Mouse (Mus musculus) heart, postnatal 14 days (tissue): ENCODE results near the gene Wars2. TPM values are rescaled to one million over a fixed set of nuclear protein-coding genes. Genes with fewer than 3 reads are reported as not detected.

Experiments used
- DNase-seq, 2 experiments: peaks; one replicate each; pipeline ENCODE4 v3.0.0; 2021 to 2022
- intact Hi-C: fragments of 180-260 bp; cut with DNase I; formaldehyde crosslinking; loops from one replicate; pipeline ENCODE4 v1.15.1; 2025
- microRNA-seq, 2 experiments: library from miRNA; unstranded; fragments of <30 nt; microRNA quantifications; one replicate each; pipeline ENCODE4 v1.2.0; 2021 to 2022
- total RNA-seq, 2 experiments: library from RNA; stranded (reverse); gene quantifications; 2 replicates each; pipeline ENCODE4 v1.2.3; 2021

Wars2 gene
- total RNA-seq, 2 experiments from 2014 or later: 7.1 to 7.6 TPM

GRCm38 (mm10) chr3:99260395-99260794, 119.5 kb downstream of the Wars2 start:
- intact Hi-C loops: no loop called here
- no peak for DNase-seq

- DNase-seq: no peak
- intact Hi-C loops: no loop called here
These were observed 120.5 kb downstream of the Wars2 start for GRCm38 (mm10) chr3:99261371-99261791.

- DNase-seq: no peak
- intact Hi-C loops: no loop called here
These were observed 121.1 kb downstream of the Wars2 start for GRCm38 (mm10) chr3:99261986-99262385.

- no peak for DNase-seq
- intact Hi-C loops: no loop called here
These were observed 122.6 kb downstream of the Wars2 start for GRCm38 (mm10) chr3:99263471-99263903.

- intact Hi-C loops: no loop called here
- no peak for DNase-seq
These were observed 123.8 kb downstream of the Wars2 start for GRCm38 (mm10) chr3:99264695-99265094.

DNA sequence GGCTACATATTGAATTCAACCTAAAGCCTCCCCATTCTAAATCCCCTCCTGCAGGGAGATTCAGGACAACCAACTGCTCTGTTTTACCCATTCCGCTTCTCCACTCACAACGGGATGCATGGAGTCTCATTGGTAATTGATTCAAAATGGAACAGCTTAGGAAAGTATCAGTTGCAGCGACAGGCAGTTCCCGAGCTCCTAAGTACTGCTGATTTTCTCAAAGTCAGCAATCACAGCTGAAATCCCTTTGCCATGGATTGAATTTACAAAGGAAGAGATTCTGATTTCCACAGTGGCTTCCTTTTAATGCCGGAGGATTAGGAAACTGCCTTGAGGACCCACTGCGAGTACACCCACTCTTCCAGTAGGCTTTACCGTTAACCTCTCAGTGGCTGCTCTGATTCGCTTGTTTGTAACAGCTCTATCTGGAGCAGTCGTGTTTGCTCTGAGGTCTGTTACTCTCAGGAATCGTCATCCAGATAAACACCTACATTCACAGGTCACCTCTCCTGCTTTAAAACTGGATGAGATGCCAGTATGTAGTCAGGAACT, 126.0 kb downstream of the Wars2 start:
- intact Hi-C loops: no loop called here
- no peak for DNase-seq

DNA sequence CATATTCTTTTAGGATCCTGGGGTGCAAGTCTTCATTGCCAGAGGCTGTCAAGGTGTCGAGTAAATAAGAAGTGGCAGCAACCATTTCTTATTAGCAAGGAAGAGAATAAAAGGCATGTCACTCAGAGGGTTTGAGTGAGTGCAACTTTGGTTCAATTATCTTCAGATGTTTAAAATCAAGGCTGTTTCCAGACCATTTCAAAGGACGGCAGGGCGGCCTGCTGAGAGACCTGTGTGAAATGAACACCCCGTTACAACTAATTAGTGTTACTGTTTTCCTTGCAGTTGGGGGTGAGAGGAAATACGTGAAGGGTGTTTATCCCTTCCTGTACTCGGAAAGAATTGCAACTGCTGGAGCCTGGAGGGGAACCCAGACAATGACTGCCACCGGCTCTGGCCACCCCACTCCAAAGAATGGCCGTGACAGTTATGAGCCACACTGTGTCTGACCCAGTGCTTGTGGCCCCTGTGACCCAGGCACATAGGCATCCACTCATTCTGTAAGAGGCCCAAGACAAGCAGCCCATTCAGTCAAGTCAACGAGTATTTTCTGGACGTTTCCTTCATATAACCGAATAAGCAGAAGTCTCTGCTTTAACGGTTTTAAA, 137.2 kb downstream of the Wars2 start:
- intact Hi-C loops: no loop called here
- DNase-seq: no peak

GRCm38 (mm10) chr3:99279718-99280117, 138.8 kb downstream of the Wars2 start:
- DNase-seq: no peak
- intact Hi-C loops: no loop called here

GRCm38 (mm10) chr3:99281453-99281852, 140.6 kb downstream of the Wars2 start:
- intact Hi-C loops: no loop called here
- no peak for DNase-seq

DNA sequence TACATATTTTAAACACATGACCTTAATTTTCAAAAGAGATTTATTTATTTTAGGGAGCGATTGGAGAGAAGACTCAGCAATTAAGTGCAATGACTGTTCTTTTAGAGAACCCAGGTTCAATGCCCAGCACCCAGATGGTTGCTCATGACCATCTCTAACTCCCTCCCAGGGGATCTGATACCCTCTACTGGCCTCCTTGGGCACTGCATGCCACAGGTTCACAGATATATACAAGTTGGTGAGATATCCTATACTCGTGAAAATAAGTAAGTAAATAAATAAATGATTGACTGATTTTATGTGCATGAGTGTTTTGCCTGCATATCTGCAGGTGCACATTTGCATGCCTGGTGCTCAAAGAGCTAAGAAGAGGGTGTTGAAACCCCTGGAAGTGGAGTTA, 147.4 kb downstream of the Wars2 start:
- intact Hi-C loops: no loop called here
- no peak for DNase-seq

Small RNA genes within 50 kb of the gene (microRNA-seq; reads per million reads assigned to microRNA genes)
- gene Mir6481: 0 reads per million in 2 experiments

Other genes starting within 250 kb of the Wars2 start
- gene Hao2, start 247.8 kb upstream of the Wars2 start, total RNA-seq: not detected
- under 1 TPM; 0.10 to 0.48 TPM for gene Tbx15, start 99.3 kb downstream of the Wars2 start, total RNA-seq